Mouse (Mus musculus) frontal cortex, postnatal 14 days (tissue): Measurements from ENCODE around the gene Cbr2.
"Not testable (repeated sequence)": the region's sequence is repeated elsewhere in the genome, so short reads cannot be mapped to it uniquely, and the experiment has no call there.

Source experiments
- DNase-seq, 2 experiments: peaks; one replicate each; pipeline ENCODE4 v3.0.0; 2022; ENCODE audit warnings: low spot score in 2 of 2

The Cbr2 gene

GRCm38 (mm10) chr11:120731395-120731794 is 519 bp downstream of the Cbr2 start:
- no peak for DNase-seq

- DNase-seq, result no peak
Measured at GRCm38 (mm10) chr11:120730331-120730870, 1.5 kb downstream of the Cbr2 start.

- not testable (repeated sequence) for DNase-seq
Measured at GRCm38 (mm10) chr11:120729432-120730050, 2.4 kb downstream of the Cbr2 start.

- no peak for DNase-seq
Measured at GRCm38 (mm10) chr11:120728530-120729240, 3.2 kb downstream of the Cbr2 start.

GRCm38 (mm10) chr11:120727564-120727963 is 4.3 kb downstream of the Cbr2 start:
- no peak for DNase-seq

GRCm38 (mm10) chr11:120727169-120727527 is 4.8 kb downstream of the Cbr2 start, which contains the start of gene Dcxr:
Gene Dcxr (minus strand): TSS chr11:120727281.
- peak; percentile 68 to 71 for DNase-seq

- no peak for DNase-seq
Measured at GRCm38 (mm10) chr11:120726243-120727168, 5.4 kb downstream of the Cbr2 start.

- DNase-seq, result no peak
Measured at GRCm38 (mm10) chr11:120723509-120723908, 8.4 kb downstream of the Cbr2 start.

- DNase-seq, result no peak
Measured at GRCm38 (mm10) chr11:120722761-120723382, 9.0 kb downstream of the Cbr2 start.

GRCm38 (mm10) chr11:120722067-120722630 is 9.8 kb downstream of the Cbr2 start:
- DNase-seq, result no peak

- peak in 1 of 2 experiments; percentile 47 for DNase-seq
Measured at GRCm38 (mm10) chr11:120721124-120722066, 10.5 kb downstream of the Cbr2 start, which contains the start of gene Rac3. Gene Rac3 (plus strand): TSS chr11:120721470.

- peak; percentile 78 to 89 for DNase-seq
Measured at GRCm38 (mm10) chr11:120720450-120720849, 11.5 kb downstream of the Cbr2 start.

GRCm38 (mm10) chr11:120719841-120720376 is 12.0 kb downstream of the Cbr2 start:
- DNase-seq, result no peak

- DNase-seq, result no peak
Measured at GRCm38 (mm10) chr11:120719242-120719641, 12.7 kb downstream of the Cbr2 start.

GRCm38 (mm10) chr11:120715131-120715530 is 16.8 kb downstream of the Cbr2 start:
- DNase-seq, result no peak

- no peak for DNase-seq
Measured at GRCm38 (mm10) chr11:120714546-120714945, 17.4 kb downstream of the Cbr2 start.

GRCm38 (mm10) chr11:120713580-120714518 is 18.1 kb downstream of the Cbr2 start, which contains the start of the genes Cenpx and Lrrc45:
Gene Cenpx (minus strand): TSS chr11:120713738.
Gene Lrrc45 (plus strand): TSS chr11:120713925.
- DNase-seq, result peak; percentile 96 to 97
